ENCODE assay signal across 18 mouse cellular contexts in genomic region chr1:151209824-151210355, GRCm38 (mm10). TPM values are rescaled to one million over a fixed set of nuclear protein-coding genes. Genes with fewer than 3 reads are reported as not detected.
"Had no signal": no experiment of that assay in that cellular context is flagged by ENCODE, and none has a peak within 500 bp of the region (broad histone marks: within the 10 kb centered on the region; RNA-seq: fewer than 3 reads in every experiment).

Gene Gm47996 (plus strand): TSS chr1:151210131.

RNA-seq across cellular contexts. Expression of gene Gm47996, which starts in this region (rescaled TPM):
- total RNA-seq: layer of hippocampus, adult 8-10 months; layer of hippocampus, postnatal 10 days; layer of hippocampus, postnatal 36 days; left cerebral cortex, adult 2 months; left cerebral cortex, postnatal 10 days; left cerebral cortex, postnatal 36 days; liver, adult 2 months; neutrophil, adult 5-6 weeks had no signal
- polyA plus RNA-seq: intestine, embryonic 15.5 days; liver, adult 2 months; lung, embryonic 14.5 days; lung, postnatal 0 days; macrophage; midbrain, embryonic 15.5 days; neural tube, embryonic 13.5 days; stomach, embryonic 14.5 days; stomach, postnatal 0 days; thymus, adult 2 months; urinary bladder, adult 2 months had no signal
